Mouse (Mus musculus) midbrain, embryonic 11.5 days (tissue): ENCODE measurements at regions not wholly inside any gene's neighbourhood (a gene's known extent, or its start where the extent isn't known, plus 50 kb on each side); places are given as distances from the start of the nearest gene placed in this dataset.

Source experiments
- ATAC-seq: fragments of 200-750 bp; cut with Nextera tagmentation; 2 replicates; pipeline ENCODE4 v1.8.0; 2017; ENCODE audit warnings: moderate TSS enrichment, moderate library complexity; ENCODE audit not compliant: low FRiP score
- DNase-seq: peaks from one replicate; pipeline ENCODE4 v3.0.0; 2015; ENCODE audit warnings: low spot score; ENCODE audit errors: missing footprints
- H3K27ac ChIP-seq: fragments of 300-500 bp; sonication (generic); 2 replicates; pipeline ENCODE4 v1.5.1; 2014; ENCODE audit warnings: low read depth, low read length
- H3K27me3 ChIP-seq: fragments of 300-500 bp; sonication (generic); 2 replicates; pipeline ENCODE4 v1.6.1; 2014; ENCODE audit warnings: mild to moderate bottlenecking, low read length, moderate library complexity, mixed read lengths; ENCODE audit not compliant: control insufficient read depth, insufficient read depth
- H3K36me3 ChIP-seq: fragments of 300-500 bp; sonication (generic); 2 replicates; pipeline ENCODE4 v1.6.1; 2014; ENCODE audit warnings: mild to moderate bottlenecking, low read length, moderate library complexity, mixed read lengths; ENCODE audit not compliant: control insufficient read depth, insufficient read depth
- H3K4me1 ChIP-seq: fragments of 300-500 bp; sonication (generic); 2 replicates; pipeline ENCODE4 v1.6.1; 2014; ENCODE audit warnings: low read length; ENCODE audit not compliant: control insufficient read depth, insufficient read depth
- H3K4me2 ChIP-seq: fragments of 300-500 bp; sonication (generic); 2 replicates; pipeline ENCODE4 v1.6.1; 2014; ENCODE audit warnings: mild to moderate bottlenecking, moderate library complexity
- H3K4me3 ChIP-seq: fragments of 300-500 bp; sonication (generic); 2 replicates; pipeline ENCODE4 v1.5.1; 2014; ENCODE audit warnings: low read depth, low read length
- H3K9ac ChIP-seq: fragments of 300-500 bp; sonication (generic); 2 replicates; pipeline ENCODE4 v1.6.1; 2014; ENCODE audit warnings: low read length
- H3K9me3 ChIP-seq: fragments of 300-500 bp; sonication (generic); 2 replicates; pipeline ENCODE4 v1.6.1; 2016; ENCODE audit warnings: low read length; ENCODE audit not compliant: control insufficient read depth
- WGBS: fragments of 180-500 bp; shearing (Covaris S2); extraction: QIAGEN DNeasy Blood & Tissue Kit; methylation state at CpG from one replicate; pipeline ENCODE4 v1.1.7; 2014; 5-methylcytosine and 5-hydroxymethylcytosine counted together

- H3K4me3 ChIP-seq = no peak overlapping the region
- WGBS = 67% methylated on average over 7 of the region's 7 CpGs
- H3K36me3 ChIP-seq = no peaks in the 10 kb centered on the region
- no peaks in the 10 kb centered on the region for H3K9me3 ChIP-seq
- H3K27me3 ChIP-seq = no peaks in the 10 kb centered on the region; the same call in 1 of the 2 replicates
- no peak overlapping the region for H3K27ac ChIP-seq
- H3K4me2 ChIP-seq = no peak overlapping the region
- DNase-seq = no peak
- ATAC-seq = no peak
- no peak overlapping the region for H3K9ac ChIP-seq
- H3K4me1 ChIP-seq = peaks cover 9% of the 10 kb centered on the region; the same call in 1 of the 2 replicates
Observed at GRCm38 (mm10) chr16:29891472-29891871, 172.7 kb upstream of the Hes1 start.

- H3K4me2 ChIP-seq = no peak overlapping the region
- H3K9ac ChIP-seq = no peak overlapping the region
- H3K4me1 ChIP-seq = peaks cover 9% of the 10 kb centered on the region; the same call in 1 of the 2 replicates
- H3K27me3 ChIP-seq = no peaks in the 10 kb centered on the region; the same call in 1 of the 2 replicates
- H3K4me3 ChIP-seq = no peak overlapping the region
- H3K36me3 ChIP-seq = no peaks in the 10 kb centered on the region
- WGBS = 38% methylated on average over 21 of the region's 21 CpGs
- DNase-seq = peak; percentile 88
- no peaks in the 10 kb centered on the region for H3K9me3 ChIP-seq
- ATAC-seq = peak; percentile 83
- no peak overlapping the region for H3K27ac ChIP-seq
Observed at GRCm38 (mm10) chr16:29893871-29894828, 170.0 kb upstream of the Hes1 start.

GRCm38 (mm10) chr16:29896393-29896792 is 167.8 kb upstream of the Hes1 start:
- Histone ChIP-seq H3K4me3 (no peak overlapping the region), H3K4me1 (peaks cover 9% of the 10 kb centered on the region; the same call in 1 of the 2 replicates), H3K9ac (no peak overlapping the region), H3K27ac (no peak overlapping the region), H3K36me3 (no peaks in the 10 kb centered on the region), H3K27me3 (no peaks in the 10 kb centered on the region; the same call in 1 of the 2 replicates), H3K9me3 (no peaks in the 10 kb centered on the region), H3K4me2 (no peak overlapping the region)
- 90% methylated on average over 4 of the region's 4 CpGs for WGBS
- no peak for DNase-seq
- no peak for ATAC-seq

- H3K4me1 ChIP-seq = peaks cover 12% of the 10 kb centered on the region
- H3K9me3 ChIP-seq = no peaks in the 10 kb centered on the region
- 83% methylated on average over 8 of the region's 8 CpGs for WGBS
- no peak overlapping the region for H3K4me2 ChIP-seq
- no peak for ATAC-seq
- H3K9ac ChIP-seq = no peak overlapping the region
- H3K27ac ChIP-seq = no peak overlapping the region
- H3K36me3 ChIP-seq = no peaks in the 10 kb centered on the region
- no peak overlapping the region for H3K4me3 ChIP-seq
- H3K27me3 ChIP-seq = peaks cover 5% of the 10 kb centered on the region
- DNase-seq = no peak
Observed at GRCm38 (mm10) chr16:29903510-29903909, 160.7 kb upstream of the Hes1 start.

GRCm38 (mm10) chr16:29904183-29904775 is 159.9 kb upstream of the Hes1 start:
- no peak overlapping the region for H3K4me2 ChIP-seq
- peaks cover 5% of the 10 kb centered on the region for H3K27me3 ChIP-seq
- no peak overlapping the region for H3K4me3 ChIP-seq
- H3K27ac ChIP-seq = no peak overlapping the region
- H3K9ac ChIP-seq = no peak overlapping the region
- ATAC-seq (no peak), DNase-seq (no peak)
- peaks cover 12% of the 10 kb centered on the region for H3K4me1 ChIP-seq
- WGBS = 74% methylated on average over 9 of the region's 9 CpGs
- H3K9me3 ChIP-seq = no peaks in the 10 kb centered on the region
- no peaks in the 10 kb centered on the region for H3K36me3 ChIP-seq

- Histone ChIP-seq H3K9me3 (peaks cover 3% of the 10 kb centered on the region; the same call in 1 of the 2 replicates), H3K27me3 (peaks cover 5% of the 10 kb centered on the region), H3K4me1 (peaks cover 12% of the 10 kb centered on the region), H3K36me3 (no peaks in the 10 kb centered on the region), H3K4me3 (no peak overlapping the region), H3K9ac (no peak overlapping the region), H3K4me2 (no peak overlapping the region), H3K27ac (no peak overlapping the region)
- no peak for ATAC-seq
- 49% methylated on average over 7 of the region's 7 CpGs for WGBS
- no peak for DNase-seq
Observed at GRCm38 (mm10) chr16:29907331-29907730, 156.9 kb upstream of the Hes1 start.

GRCm38 (mm10) chr16:29908031-29908430 is 156.2 kb upstream of the Hes1 start:
- H3K4me2 ChIP-seq = no peak overlapping the region
- no peak overlapping the region for H3K27ac ChIP-seq
- H3K36me3 ChIP-seq = no peaks in the 10 kb centered on the region
- ATAC-seq (no peak), DNase-seq (no peak)
- H3K9ac ChIP-seq = no peak overlapping the region
- H3K4me1 ChIP-seq = peaks cover 12% of the 10 kb centered on the region
- H3K4me3 ChIP-seq = no peak overlapping the region
- H3K9me3 ChIP-seq = peaks cover 3% of the 10 kb centered on the region; the same call in 1 of the 2 replicates
- 6% methylated on average over 8 of the region's 8 CpGs for WGBS
- peaks cover 5% of the 10 kb centered on the region for H3K27me3 ChIP-seq

GRCm38 (mm10) chr16:29909923-29910465 is 154.2 kb upstream of the Hes1 start:
- Histone ChIP-seq H3K4me2 (no peak overlapping the region), H3K4me1 (peaks cover 8% of the 10 kb centered on the region), H3K9me3 (peaks cover 3% of the 10 kb centered on the region; the same call in 1 of the 2 replicates), H3K27me3 (peaks cover 5% of the 10 kb centered on the region), H3K9ac (no peak overlapping the region), H3K27ac (no peak overlapping the region), H3K36me3 (no peaks in the 10 kb centered on the region), H3K4me3 (no peak overlapping the region)
- DNase-seq = no peak
- WGBS = 43% methylated on average over 5 of the region's 5 CpGs
- ATAC-seq = no peak

- H3K36me3 ChIP-seq = no peaks in the 10 kb centered on the region
- 85% methylated on average over 7 of the region's 7 CpGs for whole genome bisulfite sequencing
- no peak overlapping the region for H3K4me2 ChIP-seq
- DNase-seq (no peak), ATAC-seq (no peak)
- H3K9ac ChIP-seq = no peak overlapping the region
- H3K4me3 ChIP-seq = no peak overlapping the region
- H3K4me1 ChIP-seq = peaks cover 8% of the 10 kb centered on the region
- H3K27ac ChIP-seq = no peak overlapping the region
- H3K9me3 ChIP-seq = peaks cover 3% of the 10 kb centered on the region; the same call in 1 of the 2 replicates
- peaks cover 5% of the 10 kb centered on the region for H3K27me3 ChIP-seq
Observed at GRCm38 (mm10) chr16:29911164-29911571, 153.0 kb upstream of the Hes1 start.
